Mouse (Mus musculus): Measurements from ENCODE around the gene Cpne2.

Cpne2 gene

DNA sequence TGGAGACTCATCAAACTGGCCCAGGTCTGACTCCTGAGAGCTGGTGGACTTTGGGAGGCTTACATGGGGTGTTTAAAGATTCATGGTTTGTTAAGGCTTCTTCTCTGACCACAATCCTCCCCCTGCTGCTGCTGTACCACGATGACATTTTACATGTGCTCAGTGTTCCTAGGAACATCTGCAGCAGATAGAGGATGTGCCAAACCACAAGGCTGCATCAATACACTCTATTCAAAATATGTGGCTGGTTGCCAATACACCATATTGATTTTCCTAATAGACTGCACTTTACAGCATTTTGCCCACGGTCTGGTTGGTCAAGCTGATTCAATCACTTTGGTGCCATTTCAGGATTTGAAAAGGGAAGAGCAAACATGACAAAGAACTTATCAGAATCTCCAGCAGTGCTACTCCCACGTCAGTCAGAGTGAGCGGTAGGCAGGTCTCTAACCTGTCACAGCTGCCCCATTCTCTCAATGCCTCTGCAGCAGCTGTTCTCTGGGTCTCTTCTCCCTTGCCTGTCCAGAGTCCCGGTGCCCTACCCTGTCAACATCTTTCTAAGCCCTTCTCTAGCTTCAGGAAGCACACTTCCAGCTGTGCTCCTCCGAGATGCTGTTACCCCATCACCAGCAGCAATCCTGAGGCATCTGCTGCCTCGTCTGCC, 49.2 kb downstream of the Cpne2 start:
- no peak for DNase-seq (ENCODE audit: low spot score)

DNA sequence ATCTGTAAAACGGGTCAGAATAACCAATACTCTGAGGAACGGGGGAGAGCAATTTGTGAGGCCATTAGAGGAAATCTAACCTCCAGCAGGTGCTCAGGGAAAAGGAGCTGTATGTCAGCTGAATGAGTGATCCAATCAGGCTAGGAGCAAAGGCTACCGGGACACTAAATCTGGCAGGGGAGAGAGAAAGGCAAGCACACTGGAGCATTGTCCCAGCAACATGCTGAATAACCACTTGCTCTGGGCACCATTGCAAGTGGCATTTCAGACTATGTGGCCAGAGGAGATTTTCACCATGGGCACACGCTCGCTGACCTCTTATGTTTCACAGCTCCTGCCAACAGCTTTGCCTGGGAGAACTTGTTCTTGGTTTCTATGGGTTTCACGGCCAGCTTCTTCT, 49.8 kb downstream of the Cpne2 start:
- DNase-seq (ENCODE audit: low spot score), result no peak

DNA sequence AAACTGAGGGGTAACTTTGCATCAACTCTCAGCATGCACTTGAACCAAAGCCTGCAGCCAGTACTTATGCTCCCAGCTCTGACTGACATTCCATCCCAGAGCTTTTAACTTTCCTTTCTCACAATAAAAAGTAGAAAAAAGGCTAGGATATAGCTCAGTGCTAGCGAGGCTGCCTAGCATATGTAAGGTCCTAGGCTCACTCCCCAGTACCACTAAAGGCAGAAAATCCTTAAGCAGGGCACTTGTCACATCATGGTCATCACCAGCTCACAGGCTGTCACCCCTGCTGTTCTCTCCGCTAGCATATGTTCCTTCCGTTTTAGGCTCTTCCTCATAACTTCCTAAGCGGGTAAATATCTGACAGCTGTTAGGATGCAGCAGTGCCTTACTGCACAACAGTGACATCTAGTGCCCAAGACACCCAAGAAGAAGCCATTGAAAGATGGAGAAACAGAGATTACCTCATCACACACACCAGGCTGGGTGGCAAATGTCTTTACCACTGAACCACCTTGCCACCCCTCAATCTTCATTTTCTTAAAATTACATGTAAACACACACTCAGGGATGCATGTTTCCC, 51.5 kb downstream of the Cpne2 start:
- no peak for DNase-seq (ENCODE audit: low spot score)

DNA sequence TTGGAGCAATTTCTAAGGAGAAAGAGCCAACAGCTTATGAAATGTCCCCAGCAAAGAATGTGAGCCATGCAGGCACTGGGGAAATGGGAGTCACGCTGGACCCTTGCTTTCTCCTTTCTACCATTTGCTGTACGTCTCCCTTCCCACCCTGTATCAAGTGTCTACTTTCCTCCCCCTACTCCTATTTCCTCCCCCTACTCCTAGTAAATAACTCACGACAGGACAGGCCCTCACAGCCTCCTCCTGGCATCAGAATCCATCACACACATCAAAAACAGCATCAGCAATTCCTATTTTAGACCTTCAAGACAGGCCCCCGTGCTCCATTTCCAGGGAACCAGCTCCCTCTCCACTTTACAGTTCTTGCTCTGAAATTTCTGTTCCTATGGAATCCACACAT, 58.9 kb downstream of the Cpne2 start:
- DNase-seq (ENCODE audit: low spot score), result no peak

DNA sequence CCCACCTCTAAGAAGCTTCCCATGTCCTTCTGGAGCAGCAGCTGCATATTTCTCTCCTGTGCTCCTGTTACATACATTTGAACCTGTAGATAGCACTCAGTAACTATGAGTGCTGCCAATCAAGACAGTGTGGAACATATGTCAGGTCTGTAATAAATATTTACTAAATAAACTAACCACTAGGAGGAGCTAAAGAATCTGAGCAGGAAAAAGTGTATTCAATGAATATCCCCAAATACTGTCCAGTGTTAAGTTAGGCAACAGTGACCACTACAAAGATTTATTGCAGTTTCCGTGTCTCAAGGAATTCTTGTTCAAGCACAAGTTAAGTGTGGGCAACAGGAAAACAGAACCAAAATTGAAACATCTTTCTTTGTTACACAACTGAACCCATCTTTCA, 61.4 kb downstream of the Cpne2 start:
- no peak for DNase-seq (ENCODE audit: low spot score)

DNA sequence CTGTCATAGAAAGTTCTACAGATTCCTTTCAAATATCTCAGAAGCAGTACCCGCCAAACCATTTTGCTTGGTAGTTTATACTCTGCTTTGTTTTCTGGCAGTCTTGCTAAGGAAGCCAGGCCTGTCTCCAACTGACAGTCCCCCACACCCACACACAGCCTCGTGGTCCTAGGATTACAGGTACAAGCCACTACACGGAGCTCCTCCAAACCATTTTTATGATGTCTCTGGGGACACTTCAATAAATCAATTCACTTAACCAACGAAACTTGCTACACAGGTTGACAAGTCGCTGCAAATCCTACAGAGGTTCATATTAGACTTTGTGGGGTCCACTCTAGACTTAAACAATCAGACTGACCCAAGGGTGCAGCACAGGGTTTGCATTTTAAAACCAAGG, 67.7 kb downstream of the Cpne2 start:
- DNase-seq (ENCODE audit: low spot score), result no peak

DNA sequence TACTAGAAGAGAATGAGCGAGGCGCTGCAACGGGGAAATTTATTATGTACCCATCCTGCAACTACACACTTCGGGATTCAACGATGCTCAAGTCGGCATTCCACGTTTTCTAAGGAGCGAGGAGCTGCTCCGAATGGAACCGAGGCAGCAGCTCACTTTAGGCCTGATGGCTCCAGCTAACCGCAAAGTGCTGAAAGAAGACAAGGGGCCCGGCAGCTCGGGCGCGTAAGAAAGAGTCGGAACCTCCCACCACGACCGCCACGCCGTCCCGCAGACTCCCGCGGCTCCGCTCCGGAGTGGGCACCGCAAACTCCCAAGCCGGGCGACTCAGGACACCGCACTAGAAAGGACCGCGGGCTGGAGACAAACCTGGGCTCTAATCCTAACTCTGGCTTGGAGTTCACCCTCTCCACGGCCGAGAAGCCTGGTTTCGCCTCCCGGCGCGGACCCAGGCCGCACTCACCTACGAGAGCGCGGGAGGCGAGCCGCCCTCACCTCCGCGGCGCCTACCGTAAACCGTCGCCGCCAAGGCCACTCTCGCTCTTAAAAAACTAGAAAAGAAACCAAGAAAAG, 68.3 kb downstream of the Cpne2 start:
- DNase-seq (ENCODE audit: low spot score), result no peak

DNA sequence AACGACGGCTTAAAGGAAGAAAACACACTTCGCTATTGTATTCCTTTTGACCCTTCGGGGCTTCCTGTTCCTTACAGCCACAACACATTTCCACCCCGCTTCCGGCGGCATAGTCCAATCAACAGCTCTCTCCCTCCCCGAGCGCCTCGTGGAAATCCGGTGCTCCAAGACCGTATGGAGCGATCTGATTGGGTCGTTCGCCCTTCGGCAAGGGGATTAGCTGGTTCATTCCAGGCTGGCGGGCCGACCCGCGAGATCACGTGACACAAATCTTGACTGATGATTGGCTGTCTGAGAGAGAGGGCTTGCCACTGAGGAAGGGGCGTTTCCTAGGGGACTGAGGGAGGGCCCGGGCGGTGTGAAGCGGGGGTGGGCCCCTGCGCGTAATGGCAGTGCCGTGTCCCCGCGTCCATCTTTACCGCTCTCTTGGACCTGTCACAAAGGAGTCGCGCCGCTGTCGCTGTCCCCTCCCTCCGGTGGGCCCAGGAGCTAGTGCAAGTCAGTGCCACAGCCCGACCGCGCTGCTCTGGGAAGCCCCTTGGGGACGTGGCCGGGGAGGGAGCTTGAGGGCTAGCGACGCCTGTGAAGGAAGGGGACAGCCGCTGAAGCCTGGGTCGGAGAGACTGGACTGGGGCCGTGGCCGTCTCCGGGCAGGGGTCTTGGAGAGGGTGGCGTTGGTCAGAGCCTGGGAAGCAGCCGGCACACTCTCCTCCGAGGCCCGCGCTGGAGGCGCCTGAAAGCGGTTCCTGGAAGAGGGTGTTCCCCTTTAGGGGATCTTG, 69.0 kb downstream of the Cpne2 start, which contains the start of the genes Rspry1 and Fam192a:
TSS of gene Rspry1 (plus strand) at position 331 of the 779 bp plus-strand sequence.
TSS of gene Fam192a (minus strand) at position 391 of the 779 bp plus-strand sequence.
- DNase-seq (ENCODE audit: low spot score), result peak; percentile 98

DNA sequence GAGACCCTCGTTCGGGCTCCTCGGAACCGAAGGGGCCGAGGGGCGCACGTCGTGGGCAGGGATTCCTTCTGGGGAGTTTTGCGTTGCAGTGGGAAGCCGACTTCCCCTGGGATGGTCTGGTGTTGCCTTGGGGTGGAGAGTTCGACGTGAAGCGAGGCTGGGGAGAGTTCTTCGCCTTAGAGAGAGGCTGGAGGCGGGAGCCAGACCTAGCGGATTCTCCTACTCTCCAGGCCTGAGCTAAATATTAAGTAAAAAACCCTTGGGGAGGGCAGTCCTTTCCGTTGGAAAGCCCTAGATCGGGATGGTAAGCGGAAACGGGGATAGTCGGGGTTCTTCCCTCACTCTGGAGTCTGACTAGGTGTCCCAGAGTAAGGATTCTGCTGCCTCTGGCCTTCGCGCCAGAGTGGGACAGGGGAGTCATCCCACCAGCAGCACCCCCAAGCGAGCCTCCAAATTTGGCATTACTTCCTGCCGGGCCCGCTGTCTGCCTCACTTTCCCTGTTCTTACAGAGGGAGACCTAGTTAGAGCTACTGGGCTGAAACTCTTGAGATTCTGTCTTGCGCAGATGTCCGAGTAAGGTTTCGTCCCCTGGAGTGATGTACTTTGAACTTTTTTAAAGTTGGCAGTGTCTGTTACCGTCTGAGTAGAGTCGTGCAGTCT, 69.8 kb downstream of the Cpne2 start:
- DNase-seq (ENCODE audit: low spot score), result peak; percentile 7

DNA sequence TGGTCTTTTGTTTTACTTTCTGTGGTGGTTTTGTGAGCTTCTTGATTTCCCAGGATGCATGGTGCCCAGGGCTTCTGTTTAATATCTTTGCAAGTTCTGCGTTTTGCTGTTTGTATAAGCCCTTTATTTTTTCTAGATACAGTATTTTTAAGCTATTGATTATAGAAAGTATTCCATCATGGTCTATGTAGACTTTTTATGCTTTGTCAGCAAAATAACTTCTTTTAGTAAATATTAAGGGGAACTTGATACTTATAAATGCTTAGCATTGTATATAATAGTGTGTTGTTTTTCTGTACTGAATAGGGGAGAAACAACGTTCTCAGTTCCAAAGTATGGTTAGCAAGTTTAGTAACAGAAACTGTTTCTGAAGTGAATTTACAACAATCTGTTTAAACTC, 71.2 kb downstream of the Cpne2 start:
- no peak for DNase-seq (ENCODE audit: low spot score)

DNA sequence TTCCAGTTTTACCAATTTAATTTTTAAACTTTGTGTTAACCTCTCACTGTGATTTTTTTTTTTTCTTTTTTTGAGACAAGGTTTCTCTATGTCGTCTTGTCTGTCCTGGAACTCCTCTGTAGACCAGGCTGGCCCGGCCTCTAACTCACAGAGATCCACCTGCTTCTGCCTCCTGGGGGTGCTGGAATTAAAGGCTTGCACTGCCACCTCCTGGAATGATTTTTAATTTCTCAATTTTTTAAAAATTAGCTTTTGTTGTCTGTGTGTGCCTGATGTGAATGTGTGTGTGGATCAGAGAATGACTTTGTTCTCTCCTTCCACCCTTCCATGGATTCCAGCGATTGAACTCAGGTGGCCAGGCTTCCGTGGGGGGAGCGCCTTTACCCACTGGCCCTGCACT, 74.3 kb downstream of the Cpne2 start:
- DNase-seq (ENCODE audit: low spot score), result no peak

Data from ovary, postnatal 36 days (tissue).